Mouse (Mus musculus): ENCODE data around the gene Stx7. TPM values are rescaled to one million over a fixed set of nuclear protein-coding genes. Genes with fewer than 3 reads are reported as not detected.
A peak's percentile ranks its signal among the peaks of the same experiment; 100 is the strongest.

Stx7 gene
- polyA plus RNA-seq, 1 experiment = 42.2 TPM

- TF ChIP-seq CTCF (IDR thresholded peaks at IDR 0.05; ENCODE audit: borderline replicate concordance, control insufficient read depth, extremely low read depth, insufficient read depth, low read length, poor library complexity) (no peak), POLR2A (IDR thresholded peaks at IDR 0.05; ENCODE audit: control insufficient read depth, extremely low read depth, insufficient read depth, low read length, poor library complexity) (no peak)
- Histone ChIP-seq H3K4me1 (replicated peaks; ENCODE audit: control insufficient read depth, insufficient read depth, low read length) (no peaks in the 10 kb centered on the region; the same call in 1 of the 2 replicates), H3K36me3 (ENCODE audit: control insufficient read depth, insufficient read depth, low read length) (no peaks in the 10 kb centered on the region), H3K27me3 (ENCODE audit: control insufficient read depth, insufficient read depth, low read length) (no peaks in the 10 kb centered on the region; the same call in 1 of the 2 replicates), H3K27ac (ENCODE audit: control insufficient read depth, insufficient read depth, low read length) (no peak overlapping the region), H3K4me3 (ENCODE audit: control insufficient read depth, insufficient read depth, low read length) (no peak overlapping the region)
- 36% methylated on average over 6 of the region's 6 CpGs for WGBS
- no peak for DNase-seq
Measured at GRCm38 (mm10) chr10:24222911-24223310, 73.8 kb downstream of the Stx7 start.

- WGBS = 4% methylated on average over 55 of the region's 56 CpGs
Measured at GRCm38 (mm10) chr10:24223449-24224143, 74.5 kb downstream of the Stx7 start, which contains the start of gene Moxd1. Gene Moxd1 (plus strand): TSS chr10:24223517.

DNA sequence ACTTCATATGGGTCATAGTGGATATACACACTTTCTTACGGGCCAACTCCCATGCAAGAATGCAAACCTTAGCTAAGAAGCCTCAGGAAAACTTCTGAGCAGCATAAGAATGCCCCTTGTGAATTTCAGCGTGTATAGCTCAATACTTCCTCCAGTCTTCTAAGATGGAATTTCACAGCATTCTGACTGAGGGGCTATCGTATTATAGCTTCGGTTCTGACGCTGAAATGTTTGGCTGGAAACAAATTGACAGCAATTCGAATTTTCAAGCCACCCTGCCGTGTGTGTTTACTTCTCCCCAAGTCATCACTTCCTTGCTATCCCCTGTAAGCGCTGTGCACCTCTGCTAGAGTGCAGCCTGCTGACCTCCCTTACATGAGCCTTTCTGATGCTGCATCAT is 75.5 kb downstream of the Stx7 start:
- WGBS = 49% methylated on average over 8 of the region's 8 CpGs
- H3K4me1 ChIP-seq (replicated peaks; ENCODE audit: control insufficient read depth, insufficient read depth, low read length) = no peaks in the 10 kb centered on the region; the same call in 1 of the 2 replicates
- no peak overlapping the region for H3K4me3 ChIP-seq (ENCODE audit: control insufficient read depth, insufficient read depth, low read length)
- DNase-seq = no peak
- H3K36me3 ChIP-seq (ENCODE audit: control insufficient read depth, insufficient read depth, low read length) = no peaks in the 10 kb centered on the region
- H3K27me3 ChIP-seq (ENCODE audit: control insufficient read depth, insufficient read depth, low read length) = no peaks in the 10 kb centered on the region; the same call in 1 of the 2 replicates
- no peak overlapping the region for H3K27ac ChIP-seq (ENCODE audit: control insufficient read depth, insufficient read depth, low read length)
- no peak for TF ChIP-seq CTCF (IDR thresholded peaks at IDR 0.05; ENCODE audit: borderline replicate concordance, control insufficient read depth, extremely low read depth, insufficient read depth, low read length, poor library complexity)
- no peak for TF ChIP-seq POLR2A (IDR thresholded peaks at IDR 0.05; ENCODE audit: control insufficient read depth, extremely low read depth, insufficient read depth, low read length, poor library complexity)

More at GRCm38 (mm10) chr10:24223449-24224143, 74.5 kb downstream of the Stx7 start, which contains the start of gene Moxd1:
- no peak for TF ChIP-seq CTCF (IDR thresholded peaks at IDR 0.05; ENCODE audit: borderline replicate concordance, control insufficient read depth, extremely low read depth, insufficient read depth, low read length, poor library complexity)
- TF ChIP-seq POLR2A (IDR thresholded peaks at IDR 0.05; ENCODE audit: control insufficient read depth, extremely low read depth, insufficient read depth, low read length, poor library complexity) = no peak
- Histone ChIP-seq H3K36me3 (ENCODE audit: control insufficient read depth, insufficient read depth, low read length) (no peaks in the 10 kb centered on the region), H3K27ac (ENCODE audit: control insufficient read depth, insufficient read depth, low read length) (no peak within 1 kb of the TSS), H3K4me1 (replicated peaks; ENCODE audit: control insufficient read depth, insufficient read depth, low read length) (no peaks in the 10 kb centered on the region; the same call in 1 of the 2 replicates), H3K4me3 (ENCODE audit: control insufficient read depth, insufficient read depth, low read length) (no peak within 1 kb of the TSS), H3K27me3 (ENCODE audit: control insufficient read depth, insufficient read depth, low read length) (no peaks in the 10 kb centered on the region; the same call in 1 of the 2 replicates)
- DNase-seq = peak; percentile 17

DNA sequence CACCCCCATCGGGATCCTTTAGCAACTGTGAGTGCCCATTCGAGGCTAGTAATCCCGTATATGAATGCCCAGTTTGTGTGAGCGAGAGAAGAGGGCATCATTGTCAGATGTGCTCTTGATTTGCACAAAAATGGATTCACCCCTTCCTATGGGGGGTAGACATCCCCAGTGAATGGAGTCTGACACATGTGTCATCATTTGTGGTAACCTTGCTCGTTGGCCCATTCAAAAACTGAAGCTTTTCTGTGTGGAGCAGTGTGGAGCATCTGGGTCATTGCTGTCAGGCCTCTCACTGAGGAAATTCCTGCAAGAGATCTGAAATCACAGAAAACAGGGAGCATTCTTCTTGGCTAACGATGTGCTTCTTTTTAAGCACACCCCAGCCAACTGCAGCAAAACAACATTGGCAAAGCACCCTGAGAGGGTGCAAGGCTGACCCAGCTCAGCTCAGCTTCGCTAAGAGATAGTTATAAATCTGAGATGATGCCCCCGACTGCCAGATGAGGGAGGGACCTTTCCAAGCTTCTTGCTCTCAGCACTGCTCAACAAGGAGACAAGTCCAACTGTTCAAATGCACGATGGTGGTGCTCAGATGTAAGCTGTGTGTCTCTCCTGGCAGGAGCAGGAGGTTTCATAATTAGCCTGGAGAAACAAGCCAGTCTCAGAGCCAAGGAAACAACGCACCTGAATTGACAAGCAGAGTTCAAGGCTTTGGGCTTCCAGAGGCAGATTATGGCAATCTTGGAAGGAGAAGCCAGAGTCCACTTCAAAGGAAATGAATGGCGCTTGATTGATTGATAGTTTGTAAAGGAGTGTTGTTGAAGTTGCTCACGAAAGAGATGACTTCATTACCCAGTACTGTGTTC is 79.4 kb downstream of the Stx7 start:
- Histone ChIP-seq H3K27ac (ENCODE audit: control insufficient read depth, insufficient read depth, low read length) (no peak overlapping the region), H3K4me3 (ENCODE audit: control insufficient read depth, insufficient read depth, low read length) (no peak overlapping the region), H3K36me3 (ENCODE audit: control insufficient read depth, insufficient read depth, low read length) (no peaks in the 10 kb centered on the region), H3K27me3 (ENCODE audit: control insufficient read depth, insufficient read depth, low read length) (no peaks in the 10 kb centered on the region; the same call in 1 of the 2 replicates), H3K4me1 (replicated peaks; ENCODE audit: control insufficient read depth, insufficient read depth, low read length) (no peaks in the 10 kb centered on the region; the same call in 1 of the 2 replicates)
- no peak for TF ChIP-seq CTCF (IDR thresholded peaks at IDR 0.05; ENCODE audit: borderline replicate concordance, control insufficient read depth, extremely low read depth, insufficient read depth, low read length, poor library complexity)
- no peak for TF ChIP-seq POLR2A (IDR thresholded peaks at IDR 0.05; ENCODE audit: control insufficient read depth, extremely low read depth, insufficient read depth, low read length, poor library complexity)
- no peak for DNase-seq
- 84% methylated on average over 12 of the region's 12 CpGs for WGBS

- H3K27me3 ChIP-seq (ENCODE audit: control insufficient read depth, insufficient read depth, low read length) = no peaks in the 10 kb centered on the region
Measured at GRCm38 (mm10) chr10:24232281-24232680, 83.2 kb downstream of the Stx7 start.

More at GRCm38 (mm10) chr10:24232281-24232680, 83.2 kb downstream of the Stx7 start:
- 85% methylated on average over 4 of the region's 4 CpGs for WGBS
- no peak for DNase-seq
- Histone ChIP-seq H3K4me3 (ENCODE audit: control insufficient read depth, insufficient read depth, low read length) (no peak overlapping the region), H3K4me1 (replicated peaks; ENCODE audit: control insufficient read depth, insufficient read depth, low read length) (no peaks in the 10 kb centered on the region), H3K36me3 (ENCODE audit: control insufficient read depth, insufficient read depth, low read length) (no peaks in the 10 kb centered on the region), H3K27ac (ENCODE audit: control insufficient read depth, insufficient read depth, low read length) (no peak overlapping the region)
- TF ChIP-seq CTCF (IDR thresholded peaks at IDR 0.05; ENCODE audit: borderline replicate concordance, control insufficient read depth, extremely low read depth, insufficient read depth, low read length, poor library complexity) (no peak), POLR2A (IDR thresholded peaks at IDR 0.05; ENCODE audit: control insufficient read depth, extremely low read depth, insufficient read depth, low read length, poor library complexity) (no peak)
